ENCODE assay signal across 36 mouse cellular contexts in the genomic region with DNA sequence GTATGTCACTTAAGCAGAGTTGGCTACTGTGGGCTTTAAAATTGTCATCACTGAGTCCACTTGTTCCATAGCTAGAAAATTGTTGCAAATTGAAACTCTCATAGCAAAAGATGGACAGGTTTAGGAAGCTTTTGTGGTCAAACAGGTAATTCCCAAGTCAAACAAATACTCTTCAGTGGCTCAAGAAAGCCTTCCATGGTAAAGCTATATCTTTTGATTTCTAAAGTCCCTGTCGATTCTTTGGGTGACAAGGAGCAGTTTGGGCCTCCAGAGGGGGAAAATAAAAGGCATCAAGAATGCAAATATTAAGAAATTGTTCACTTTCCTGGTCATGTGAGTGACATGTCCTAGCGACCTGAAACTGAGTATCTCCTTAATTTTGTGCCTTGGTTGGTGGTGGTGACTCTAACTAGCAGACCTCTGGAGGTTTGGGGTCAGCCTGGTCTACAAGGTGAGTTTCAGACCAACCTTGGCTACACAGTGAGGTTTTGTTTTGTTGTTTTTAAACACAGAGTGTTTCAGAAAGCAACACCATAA. TPM values are rescaled to one million over a fixed set of nuclear protein-coding genes. Genes with fewer than 3 reads are reported as not detected.
DNase-seq lines count a peak whose midpoint lies in the region; ATAC-seq lines count a peak whose summit lies in the region.
"Had no signal": no experiment of that assay in that cellular context is flagged by ENCODE, and none has a peak within 500 bp of the region (broad histone marks: within the 10 kb centered on the region; RNA-seq: fewer than 3 reads in every experiment).

No protein-coding gene starts in this region.

- H3K9me3 ChIP-seq in intestine, embryonic 14.5 days (ENCODE audit: control insufficient read depth, low read length) = no peaks in the 10 kb centered on the region
- no peaks in the 10 kb centered on the region for H3K9me3 ChIP-seq in intestine, embryonic 15.5 days
- no peaks in the 10 kb centered on the region for H3K9me3 ChIP-seq in midbrain, embryonic 14.5 days (ENCODE audit: control insufficient read depth, low read length)
- no peaks in the 10 kb centered on the region for H3K9me3 ChIP-seq in midbrain, embryonic 16.5 days (replicated peaks; ENCODE audit: control insufficient read depth, low read length, poor library complexity, severe bottlenecking)
- no peaks in the 10 kb centered on the region for H3K9me3 ChIP-seq in embryonic facial prominence, embryonic 12.5 days
- H3K9me3 ChIP-seq: embryonic facial prominence, embryonic 13.5 days; forebrain, embryonic 10.5 days; G1E; heart, embryonic 15.5 days; hindbrain, embryonic 15.5 days; liver, embryonic 12.5 days; neural tube, embryonic 12.5 days had no signal

- H3K4me2 ChIP-seq in intestine, embryonic 14.5 days (ENCODE audit: low read length) = no peak overlapping the region
- H3K4me2 ChIP-seq in intestine, embryonic 15.5 days (replicated peaks) = no peak overlapping the region
- H3K4me2 ChIP-seq in midbrain, embryonic 14.5 days (ENCODE audit: low read length) = no peak overlapping the region
- H3K4me2 ChIP-seq in midbrain, embryonic 16.5 days (ENCODE audit: low read length) = no peak overlapping the region
- H3K4me2 ChIP-seq in embryonic facial prominence, embryonic 12.5 days (replicated peaks) = no peak overlapping the region
- H3K4me2 ChIP-seq: embryonic facial prominence, embryonic 13.5 days; heart, embryonic 15.5 days; hindbrain, embryonic 15.5 days; liver, embryonic 12.5 days; neural tube, embryonic 12.5 days had no signal

- 15% methylated on average over 2 of the region's 2 CpGs for WGBS in intestine, embryonic 14.5 days
- WGBS in intestine, embryonic 15.5 days = 8% methylated on average over 2 of the region's 2 CpGs
- 5% methylated on average over 2 of the region's 2 CpGs for WGBS in midbrain, embryonic 14.5 days
- 12% methylated on average over 2 of the region's 2 CpGs for WGBS in midbrain, embryonic 16.5 days
- WGBS in embryonic facial prominence, embryonic 12.5 days = 5% methylated on average over 2 of the region's 2 CpGs

- H3K36me3 ChIP-seq in intestine, embryonic 14.5 days (ENCODE audit: control insufficient read depth, insufficient read depth, low read length) = no peaks in the 10 kb centered on the region
- no peaks in the 10 kb centered on the region for H3K36me3 ChIP-seq in intestine, embryonic 15.5 days
- no peaks in the 10 kb centered on the region for H3K36me3 ChIP-seq in midbrain, embryonic 14.5 days (ENCODE audit: control insufficient read depth, insufficient read depth, low read length)
- no peaks in the 10 kb centered on the region for H3K36me3 ChIP-seq in midbrain, embryonic 16.5 days (ENCODE audit: control insufficient read depth, insufficient read depth, low read length)
- H3K36me3 ChIP-seq in embryonic facial prominence, embryonic 12.5 days = no peaks in the 10 kb centered on the region
- H3K36me3 ChIP-seq: embryonic facial prominence, embryonic 13.5 days; forebrain, embryonic 10.5 days; G1E; heart, embryonic 15.5 days; hindbrain, embryonic 15.5 days; liver, embryonic 12.5 days; neural tube, embryonic 12.5 days had no signal

- no peak overlapping the region for H3K27ac ChIP-seq in intestine, embryonic 14.5 days (ENCODE audit: low read depth)
- H3K27ac ChIP-seq in intestine, embryonic 15.5 days = no peak overlapping the region
- no peak overlapping the region for H3K27ac ChIP-seq in midbrain, embryonic 14.5 days (replicated peaks; ENCODE audit: low read depth, low read length)
- no peak overlapping the region for H3K27ac ChIP-seq in midbrain, embryonic 16.5 days (ENCODE audit: low read length)
- H3K27ac ChIP-seq in embryonic facial prominence, embryonic 12.5 days = no peak overlapping the region
- H3K27ac ChIP-seq: embryonic facial prominence, embryonic 13.5 days; forebrain, embryonic 10.5 days; heart, embryonic 15.5 days; hindbrain, embryonic 15.5 days; layer of hippocampus, adult 2 months; left cerebral cortex, adult 2 months; liver, embryonic 12.5 days; neural tube, embryonic 12.5 days had no signal

- peaks cover 10% of the 10 kb centered on the region; the same call in 1 of the 2 replicates for H3K4me1 ChIP-seq in intestine, embryonic 14.5 days (replicated peaks; ENCODE audit: control insufficient read depth, insufficient read depth, low read length)
- H3K4me1 ChIP-seq in intestine, embryonic 15.5 days (replicated peaks) = peaks cover 17% of the 10 kb centered on the region
- H3K4me1 ChIP-seq in midbrain, embryonic 14.5 days (ENCODE audit: control insufficient read depth, insufficient read depth, low read length) = 0 out of 2 replicates have a peak, but pooled peaks cover 5% of the 10 kb centered on the region
- H3K4me1 ChIP-seq in midbrain, embryonic 16.5 days (ENCODE audit: control insufficient read depth, insufficient read depth, low read length) = peaks cover 12% of the 10 kb centered on the region
- peaks cover 24% of the 10 kb centered on the region for H3K4me1 ChIP-seq in embryonic facial prominence, embryonic 12.5 days

- no peak overlapping the region for H3K4me3 ChIP-seq in intestine, embryonic 14.5 days (ENCODE audit: low read depth, low read length)
- no peak overlapping the region for H3K4me3 ChIP-seq in intestine, embryonic 15.5 days (replicated peaks)
- no peak overlapping the region for H3K4me3 ChIP-seq in midbrain, embryonic 14.5 days (replicated peaks; ENCODE audit: low read depth, low read length)
- no peak overlapping the region for H3K4me3 ChIP-seq in midbrain, embryonic 16.5 days (ENCODE audit: low read depth, low read length)
- 0 out of 2 replicates have a peak overlapping the region, but pooled peaks have one; percentile 0 for H3K4me3 ChIP-seq in embryonic facial prominence, embryonic 12.5 days
- H3K4me3 ChIP-seq: embryonic facial prominence, embryonic 13.5 days; forebrain, embryonic 10.5 days; heart, embryonic 15.5 days; hindbrain, embryonic 15.5 days; layer of hippocampus, adult 2 months; left cerebral cortex, adult 2 months; liver, embryonic 12.5 days; neural tube, embryonic 12.5 days had no signal

- peak; percentile 17 for DNase-seq in embryo, embryonic 9.5 days (ENCODE audit: extremely low spot score)
- no peak for DNase-seq in embryo, embryonic 11 days
- peak; percentile 53 for DNase-seq in intestine, embryonic 14.5 days (ENCODE audit: low spot score)
- DNase-seq in midbrain, embryonic 14.5 days = peak; percentile 37
- DNase-seq: adrenal gland, postnatal 14 days; cerebellum, adult 11-12 months; cerebellum, adult 9-11 months; heart, postnatal 4 days; kidney, adult 2 months; kidney, postnatal 36 days; liver, postnatal 0 days; lung, postnatal 10 days; right cerebral cortex, postnatal 14 days; thymus, postnatal 4 days had no signal

- peaks cover 100% of the 10 kb centered on the region for H3K27me3 ChIP-seq in intestine, embryonic 14.5 days (replicated peaks; ENCODE audit: control insufficient read depth, insufficient read depth, low read length)
- H3K27me3 ChIP-seq in intestine, embryonic 15.5 days (replicated peaks) = peaks cover 85% of the 10 kb centered on the region
- H3K27me3 ChIP-seq in midbrain, embryonic 14.5 days (ENCODE audit: control insufficient read depth, insufficient read depth, low read length) = peaks cover 97% of the 10 kb centered on the region
- H3K27me3 ChIP-seq in midbrain, embryonic 16.5 days (ENCODE audit: control insufficient read depth, insufficient read depth, low read depth, low read length) = peaks cover 59% of the 10 kb centered on the region
- H3K27me3 ChIP-seq in embryonic facial prominence, embryonic 12.5 days = peaks cover 90% of the 10 kb centered on the region

- H3K9ac ChIP-seq in intestine, embryonic 14.5 days (ENCODE audit: low read length) = no peak overlapping the region
- no peak overlapping the region for H3K9ac ChIP-seq in intestine, embryonic 15.5 days
- H3K9ac ChIP-seq in midbrain, embryonic 14.5 days (replicated peaks; ENCODE audit: low read length) = no peak overlapping the region
- no peak overlapping the region for H3K9ac ChIP-seq in midbrain, embryonic 16.5 days (ENCODE audit: low read depth, low read length)
- no peak overlapping the region for H3K9ac ChIP-seq in embryonic facial prominence, embryonic 12.5 days
- H3K9ac ChIP-seq: embryonic facial prominence, embryonic 13.5 days; heart, embryonic 15.5 days; hindbrain, embryonic 15.5 days; liver, embryonic 12.5 days; liver, postnatal 0 days; neural tube, embryonic 12.5 days had no signal

- no peak for ATAC-seq in intestine, embryonic 14.5 days (replicated peaks; ENCODE audit: low FRiP score, low TSS enrichment, low read depth)
- ATAC-seq in intestine, embryonic 15.5 days = no peak
- no peak for ATAC-seq in midbrain, embryonic 14.5 days (ENCODE audit: low FRiP score, low TSS enrichment)
- no peak for ATAC-seq in midbrain, embryonic 16.5 days
- ATAC-seq in embryonic facial prominence, embryonic 12.5 days (ENCODE audit: insufficient number of reproducible peaks, insufficient read depth, low FRiP score, low TSS enrichment) = no peak
- ATAC-seq: forebrain, embryonic 16.5 days; inflammation-experienced regulatory T-cells, adult 6 months; liver, embryonic 12.5 days; liver, postnatal 0 days; Patski had no signal

RNA-seq across cellular contexts. Expression of a gene that starts 3.1 kb away (rescaled TPM):
- 1.0 and 2.0 TPM in 2 replicates for polyA plus RNA-seq in intestine, embryonic 14.5 days (2014; fragmentation: Nextera tagmentation; extraction: Ambion mirVana)
- polyA plus RNA-seq in intestine, embryonic 15.5 days (2015; fragmentation: Nextera tagmentation; extraction: Ambion mirVana) = 1.1 and 1.7 TPM in 2 replicates
- 2.9 and 3.0 TPM in 2 replicates for polyA plus RNA-seq in midbrain, embryonic 14.5 days (2014; fragmentation: Nextera tagmentation; extraction: Ambion mirVana)
- 5.0 and 6.1 TPM in 2 replicates for polyA plus RNA-seq in midbrain, embryonic 16.5 days (2015; fragmentation: Nextera tagmentation; extraction: Ambion mirVana)
- 7.5 and 10.3 TPM in 2 replicates for polyA plus RNA-seq in embryonic facial prominence, embryonic 12.5 days (2016; fragmentation: Nextera tagmentation; extraction: Ambion mirVana)
- polyA plus RNA-seq: G1E; inflammation-experienced regulatory T-cells, adult 6 months; kidney, adult 2 months; Patski; small intestine, adult 2 months had no signal

RNA-seq across cellular contexts. Expression of a gene that starts 4.0 kb away (rescaled TPM):
- polyA plus RNA-seq in intestine, embryonic 14.5 days (2014; fragmentation: Nextera tagmentation; extraction: Ambion mirVana) = not detected in 2 replicates
- not detected in 2 replicates for polyA plus RNA-seq in intestine, embryonic 15.5 days (2015; fragmentation: Nextera tagmentation; extraction: Ambion mirVana)
- not detected in 2 replicates for polyA plus RNA-seq in midbrain, embryonic 14.5 days (2014; fragmentation: Nextera tagmentation; extraction: Ambion mirVana)
- 0.85 and 2.1 TPM in 2 replicates for polyA plus RNA-seq in midbrain, embryonic 16.5 days (2015; fragmentation: Nextera tagmentation; extraction: Ambion mirVana)
- polyA plus RNA-seq in embryonic facial prominence, embryonic 12.5 days (2016; fragmentation: Nextera tagmentation; extraction: Ambion mirVana) = 5.8 and 8.3 TPM in 2 replicates
- polyA plus RNA-seq: embryonic facial prominence, embryonic 13.5 days; G1E; gonadal fat pad, adult 2 months; heart, embryonic 15.5 days; hindbrain, embryonic 15.5 days; inflammation-experienced regulatory T-cells, adult 6 months; kidney, adult 2 months; kidney, embryonic 16.5 days; limb, embryonic 14.5 days; liver, embryonic 12.5 days; liver, postnatal 0 days; neural tube, embryonic 12.5 days; Patski; small intestine, adult 2 months; stomach, embryonic 14.5 days; testis, adult 2 months; thymus, postnatal 0 days had no signal
